Mouse (Mus musculus) stomach, postnatal 0 days (tissue): Measurements from ENCODE around the gene Kcnk12. TPM values are rescaled to one million over a fixed set of nuclear protein-coding genes. Genes with fewer than 3 reads are reported as not detected.

Source experiments
- ATAC-seq: fragments of 200-750 bp; cut with Nextera tagmentation; 2 replicates; pipeline ENCODE4 v1.8.0; 2017; ENCODE audit not compliant: low FRiP score, low TSS enrichment
- DNase-seq: peaks from one replicate; pipeline ENCODE4 v3.0.0-alpha.2; 2016; ENCODE audit warnings: low spot score
- H3K27ac ChIP-seq: fragments of 300-500 bp; sonication (generic); replicated peaks from 2 replicates; pipeline ENCODE4 v1.5.1; 2014; ENCODE audit warnings: mild to moderate bottlenecking, control low read depth
- H3K27me3 ChIP-seq: fragments of 300-500 bp; sonication (generic); 2 replicates; pipeline ENCODE4 v1.6.1; 2014; ENCODE audit warnings: low read length; ENCODE audit not compliant: control insufficient read depth, insufficient read depth
- H3K36me3 ChIP-seq: fragments of 300-500 bp; sonication (generic); 2 replicates; pipeline ENCODE4 v1.6.1; 2014; ENCODE audit warnings: low read length, mixed read lengths; ENCODE audit not compliant: control insufficient read depth, insufficient read depth
- H3K4me1 ChIP-seq: fragments of 300-500 bp; sonication (generic); replicated peaks from 2 replicates; pipeline ENCODE4 v1.6.1; 2014; ENCODE audit warnings: antibody characterized with exemption; ENCODE audit not compliant: control insufficient read depth, insufficient read depth
- H3K4me2 ChIP-seq: fragments of 300-500 bp; sonication (generic); replicated peaks from 2 replicates; pipeline ENCODE4 v1.6.1; 2014; ENCODE audit warnings: low read depth, mild to moderate bottlenecking, control low read depth, moderate library complexity
- H3K4me3 ChIP-seq: fragments of 300-500 bp; sonication (generic); 2 replicates; pipeline ENCODE4 v1.5.1; 2014; ENCODE audit warnings: low read depth, low read length, control low read depth
- H3K9ac ChIP-seq: fragments of 300-500 bp; sonication (generic); 2 replicates; pipeline ENCODE4 v1.6.1; 2014; ENCODE audit warnings: mild to moderate bottlenecking, low read length, control low read depth, mixed read lengths
- H3K9me3 ChIP-seq: fragments of 300-500 bp; sonication (generic); 2 replicates; pipeline ENCODE4 v1.6.1; 2016; ENCODE audit warnings: low read length; ENCODE audit not compliant: control insufficient read depth
- CTCF ChIP-seq: IDR thresholded peaks from 2 replicates; pipeline ENCODE4 v1.5.1; 2016; ENCODE audit warnings: antibody characterized with exemption, low read depth, mild to moderate bottlenecking, moderate library complexity
- EP300 ChIP-seq: optimal IDR thresholded peaks from 2 replicates; pipeline ENCODE3; 2016; ENCODE audit warnings: antibody characterized with exemption
- WGBS: fragments of 180-500 bp; shearing (Covaris S2); extraction: QIAGEN DNeasy Blood & Tissue Kit; methylation state at CpG from one replicate; pipeline ENCODE4 v1.1.7; 2014; 5-methylcytosine and 5-hydroxymethylcytosine counted together
- polyA plus RNA-seq: library from polyadenylated mRNA; unstranded; fragments of >200 nt; fragmentation: Nextera tagmentation; extraction: Ambion mirVana; gene quantifications from 2 replicates; pipeline ENCODE4 v1.2.1, GENCODE M21; 2015

Kcnk12 gene
- polyA plus RNA-seq, 1 experiment from 2014 or later: 0.15 TPM

DNA sequence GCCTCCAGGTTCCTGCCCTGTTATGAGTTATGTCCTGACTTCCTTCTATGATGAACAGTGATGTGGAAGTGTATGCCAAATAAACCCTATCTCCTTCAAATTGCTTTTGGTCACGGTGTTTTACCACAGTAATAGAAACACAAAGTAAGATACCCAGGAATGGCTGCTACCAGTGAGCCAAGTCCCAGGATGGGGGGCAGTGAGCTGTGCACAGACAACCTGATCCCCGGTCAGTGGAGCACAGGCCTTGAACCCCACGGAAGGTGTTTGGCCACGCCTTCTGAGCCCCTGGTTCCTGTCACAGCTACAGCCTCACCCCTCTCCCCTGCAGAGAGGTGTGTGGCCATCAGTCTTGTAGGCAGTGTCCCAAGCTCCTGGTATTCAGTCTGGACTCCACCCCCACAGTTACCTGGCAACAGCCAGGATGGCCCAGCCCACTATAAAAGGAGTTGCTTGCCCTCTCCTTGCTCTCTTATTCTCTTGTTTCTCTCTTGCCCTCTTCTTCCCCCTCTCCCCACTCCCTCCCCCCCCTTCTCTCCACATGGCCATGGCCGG is 27.7 kb upstream of the Kcnk12 start:
- no peaks in the 10 kb centered on the region for H3K4me1 ChIP-seq
- no peaks in the 10 kb centered on the region for H3K36me3 ChIP-seq
- ATAC-seq (no peak), DNase-seq (peak; percentile 9)
- no peak overlapping the region for H3K9ac ChIP-seq
- WGBS: 28% methylated on average over 4 of the region's 5 CpGs
- no peaks in the 10 kb centered on the region for H3K27me3 ChIP-seq
- H3K4me3 ChIP-seq: no peak overlapping the region
- H3K4me2 ChIP-seq: no peak overlapping the region
- H3K9me3 ChIP-seq: no peaks in the 10 kb centered on the region
- H3K27ac ChIP-seq: no peak overlapping the region
- no peak for TF ChIP-seq EP300
- no peak for TF ChIP-seq CTCF

DNA sequence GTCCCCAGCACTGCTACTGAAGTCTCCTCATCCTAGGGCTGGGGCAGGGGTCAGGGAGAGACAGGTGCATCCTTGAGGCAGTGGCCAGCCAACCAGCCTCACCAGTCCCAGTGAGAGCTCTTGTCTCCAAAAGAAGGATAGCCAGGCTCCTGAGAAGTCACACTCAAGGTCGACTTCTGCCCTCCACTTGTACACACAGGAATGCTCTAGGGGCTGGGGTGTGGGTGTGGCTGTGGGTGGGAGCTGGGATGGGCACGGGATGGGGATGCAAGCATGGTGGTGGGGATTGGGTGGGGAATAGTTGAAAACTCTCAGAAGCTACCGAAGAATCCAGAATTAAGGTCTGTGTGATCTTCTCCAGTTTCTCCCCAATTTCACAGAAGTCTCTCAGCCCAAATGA is 25.2 kb upstream of the Kcnk12 start:
- Histone ChIP-seq H3K4me2 (no peak overlapping the region), H3K9me3 (no peaks in the 10 kb centered on the region), H3K4me3 (no peak overlapping the region), H3K9ac (no peak overlapping the region), H3K27ac (no peak overlapping the region), H3K36me3 (no peaks in the 10 kb centered on the region), H3K4me1 (no peaks in the 10 kb centered on the region), H3K27me3 (no peaks in the 10 kb centered on the region)
- DNase-seq: no peak
- ATAC-seq: no peak
- 75% methylated on average over 3 of the region's 3 CpGs for WGBS
- TF ChIP-seq CTCF (no peak), EP300 (no peak)

DNA sequence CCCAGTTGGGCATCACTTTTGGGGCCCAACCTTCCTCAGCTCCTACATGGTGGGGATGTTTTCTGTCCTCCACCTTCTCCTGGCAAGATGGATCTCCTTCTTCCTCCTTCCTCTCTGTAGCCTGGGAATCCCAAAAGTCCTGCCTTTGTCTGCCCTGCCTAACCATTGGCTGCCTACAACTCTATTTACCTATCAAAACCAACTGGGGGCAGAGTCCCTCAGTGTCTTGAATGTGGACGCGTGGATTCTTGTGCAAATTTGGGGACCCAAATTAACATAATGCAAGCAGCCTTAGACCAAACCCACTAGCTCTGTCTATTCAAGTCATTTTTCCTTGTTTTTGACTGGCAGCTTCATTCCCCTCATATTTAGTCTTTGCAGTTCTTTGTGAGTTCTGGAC is 11.8 kb upstream of the Kcnk12 start:
- Histone ChIP-seq H3K27ac (no peak overlapping the region), H3K4me1 (no peaks in the 10 kb centered on the region), H3K9ac (no peak overlapping the region), H3K4me2 (no peak overlapping the region), H3K4me3 (no peak overlapping the region), H3K9me3 (no peaks in the 10 kb centered on the region), H3K36me3 (no peaks in the 10 kb centered on the region), H3K27me3 (no peaks in the 10 kb centered on the region)
- ATAC-seq (no peak), DNase-seq (peak; percentile 3)
- 75% methylated on average over 2 of the region's 2 CpGs for WGBS
- TF ChIP-seq EP300: no peak
- TF ChIP-seq CTCF: no peak

GRCm38 (mm10) chr17:87799948-87800340 is 2.1 kb upstream of the Kcnk12 start:
- Histone ChIP-seq H3K4me1 (0 out of 2 replicates have a peak, but pooled peaks cover 5% of the 10 kb centered on the region), H3K27ac (no peak overlapping the region), H3K27me3 (peaks cover 34% of the 10 kb centered on the region; the same call in 1 of the 2 replicates), H3K36me3 (no peaks in the 10 kb centered on the region), H3K9me3 (no peaks in the 10 kb centered on the region), H3K4me3 (no peak overlapping the region), H3K9ac (no peak overlapping the region), H3K4me2 (no peak overlapping the region)
- 80% methylated on average over 3 of the region's 3 CpGs for WGBS
- DNase-seq (peak; percentile 12), ATAC-seq (no peak)
- no peak for TF ChIP-seq CTCF
- no peak for TF ChIP-seq EP300

DNA sequence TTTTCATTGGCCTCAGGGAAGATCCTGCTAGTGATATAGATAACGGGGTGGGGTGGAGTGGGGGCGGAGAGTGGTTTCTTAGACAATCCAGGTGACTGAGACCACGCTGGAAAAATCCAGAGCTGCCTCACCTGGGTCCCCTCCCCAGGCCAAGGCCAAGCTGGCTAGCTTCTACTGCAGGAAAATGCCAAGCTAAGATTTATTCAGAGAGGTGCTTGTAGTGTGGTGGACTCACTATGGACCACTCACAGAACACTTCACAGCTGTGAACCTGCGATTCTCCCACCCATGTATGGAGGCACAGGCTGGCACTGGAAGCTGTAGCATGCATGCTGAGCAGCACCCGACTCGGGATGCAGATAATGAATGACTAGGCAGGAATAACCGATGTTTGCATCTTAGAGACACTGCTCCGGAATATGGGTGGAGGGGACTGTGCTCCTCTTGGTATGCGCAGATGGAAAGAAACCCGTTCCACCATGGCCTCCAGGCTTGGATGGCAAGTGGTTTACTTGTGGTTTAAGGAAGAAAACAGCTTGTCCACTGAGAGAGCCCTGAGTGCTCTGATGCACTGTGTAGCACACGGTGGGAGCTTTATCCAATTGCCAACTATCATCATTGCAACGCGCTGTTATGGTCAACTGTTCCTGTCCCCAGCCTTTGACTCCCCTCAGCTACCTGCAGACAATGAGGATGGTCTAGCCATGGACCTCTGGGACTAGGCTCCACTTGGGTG is 1.6 kb upstream of the Kcnk12 start:
- no peaks in the 10 kb centered on the region for H3K36me3 ChIP-seq
- H3K4me1 ChIP-seq: 0 out of 2 replicates have a peak, but pooled peaks cover 5% of the 10 kb centered on the region
- no peak overlapping the region for H3K4me2 ChIP-seq
- no peak overlapping the region for H3K9ac ChIP-seq
- no peak overlapping the region for H3K4me3 ChIP-seq
- no peak overlapping the region for H3K27ac ChIP-seq
- no peak for ATAC-seq
- DNase-seq: peak; percentile 9
- WGBS: 62% methylated on average over 13 of the region's 13 CpGs
- TF ChIP-seq CTCF: no peak
- no peaks in the 10 kb centered on the region for H3K9me3 ChIP-seq
- H3K27me3 ChIP-seq: peaks cover 34% of the 10 kb centered on the region; the same call in 1 of the 2 replicates

- no peaks in the 10 kb centered on the region for H3K9me3 ChIP-seq
- H3K4me2 ChIP-seq: peak overlapping the region; percentile 54
- no peak overlapping the region for H3K9ac ChIP-seq
- peak; percentile 74 for DNase-seq
- 0 out of 2 replicates have a peak, but pooled peaks cover 5% of the 10 kb centered on the region for H3K4me1 ChIP-seq
- no peak overlapping the region for H3K27ac ChIP-seq
- H3K27me3 ChIP-seq: peaks cover 34% of the 10 kb centered on the region; the same call in 1 of the 2 replicates
- H3K4me3 ChIP-seq: peak overlapping the region; percentile 38
- 0% methylated on average over 39 of the region's 40 CpGs for WGBS
- H3K36me3 ChIP-seq: no peaks in the 10 kb centered on the region
- ATAC-seq: peak; percentile 78
- peak; percentile 21; the same call in 1 of the 2 replicates for TF ChIP-seq CTCF
- no peak for TF ChIP-seq EP300
These were observed 688 bp upstream of the Kcnk12 start for GRCm38 (mm10) chr17:87798423-87798941.
